Mouse (Mus musculus): ENCODE measurements around the gene Ankrd44. TPM values are rescaled to one million over a fixed set of nuclear protein-coding genes. Genes with fewer than 3 reads are reported as not detected.

Ankrd44 gene
- polyA plus RNA-seq, 1 experiment: 4.6 TPM

GRCm38 (mm10) chr1:54688441-54688840 is 237.7 kb downstream of the Ankrd44 start:
- TF ChIP-seq MYOG (IDR thresholded peaks at IDR 0.05; ENCODE audit: control insufficient read depth in 1 of 3, insufficient read depth in 1 of 3, insufficient read length in 2 of 3, low read depth in 2 of 3) (no peak), REST (IDR thresholded peaks at IDR 0.05; ENCODE audit: insufficient read depth, insufficient read length) (no peak), E2F4 (IDR thresholded peaks at IDR 0.05; ENCODE audit: insufficient read depth) (no peak), MYOD1 (IDR thresholded peaks at IDR 0.05; ENCODE audit: control insufficient read depth in 1 of 3, insufficient read length in 2 of 3, low read depth in 2 of 3) (no peak), POLR2AphosphoS2 (IDR thresholded peaks at IDR 0.05; ENCODE audit: insufficient read length, low read depth) (no peak), CEBPB (IDR thresholded peaks at IDR 0.05; ENCODE audit: insufficient read depth, poor library complexity, severe bottlenecking) (no peak), USF1 (IDR thresholded peaks at IDR 0.05; ENCODE audit: low read depth) (no peak), SRF (IDR thresholded peaks at IDR 0.05; ENCODE audit: control insufficient read depth, insufficient read length, low read depth) (no peak), TCF12 (IDR thresholded peaks at IDR 0.05; ENCODE audit: insufficient read depth, poor library complexity, severe bottlenecking) (no peak), POLR2A (IDR thresholded peaks at IDR 0.05; ENCODE audit: insufficient read length, low read depth) (no peak), MAX (IDR thresholded peaks at IDR 0.05; ENCODE audit: low read depth) (no peak)
- Histone ChIP-seq H3K36me3 (ENCODE audit: control insufficient read depth, insufficient read depth) (no peaks in the 10 kb centered on the region), H3K4me2 (ENCODE audit: low read depth) (no peak overlapping the region), H3K27me3 (ENCODE audit: control insufficient read depth, insufficient read depth, insufficient read length) (no peaks in the 10 kb centered on the region), H3ac (ENCODE audit: control insufficient read depth, insufficient read length) (no peak overlapping the region), H3K4me3 (no peak overlapping the region), H3K79me2 (ENCODE audit: control insufficient read depth, insufficient read depth) (no peaks in the 10 kb centered on the region)

- Histone ChIP-seq H3ac (ENCODE audit: control insufficient read depth, insufficient read length) (no peak overlapping the region), H3K79me2 (ENCODE audit: control insufficient read depth, insufficient read depth) (no peaks in the 10 kb centered on the region), H3K36me3 (ENCODE audit: control insufficient read depth, insufficient read depth) (no peaks in the 10 kb centered on the region), H3K4me2 (ENCODE audit: low read depth) (no peak overlapping the region), H3K4me3 (no peak overlapping the region), H3K27me3 (ENCODE audit: control insufficient read depth, insufficient read depth, insufficient read length) (no peaks in the 10 kb centered on the region)
- no peak for TF ChIP-seq POLR2A (IDR thresholded peaks at IDR 0.05; ENCODE audit: insufficient read length, low read depth)
- no peak for TF ChIP-seq MYOG (IDR thresholded peaks at IDR 0.05; ENCODE audit: control insufficient read depth in 1 of 3, insufficient read depth in 1 of 3, insufficient read length in 2 of 3, low read depth in 2 of 3)
- no peak for TF ChIP-seq TCF3 (IDR thresholded peaks at IDR 0.05; ENCODE audit: insufficient read length, low read depth)
- no peak for TF ChIP-seq MAX (IDR thresholded peaks at IDR 0.05; ENCODE audit: low read depth)
- no peak for TF ChIP-seq POLR2AphosphoS2 (IDR thresholded peaks at IDR 0.05; ENCODE audit: insufficient read length, low read depth)
- no peak for TF ChIP-seq USF1 (IDR thresholded peaks at IDR 0.05; ENCODE audit: low read depth)
- TF ChIP-seq CEBPB (IDR thresholded peaks at IDR 0.05; ENCODE audit: insufficient read depth, poor library complexity, severe bottlenecking): no peak
- TF ChIP-seq REST (IDR thresholded peaks at IDR 0.05; ENCODE audit: insufficient read depth, insufficient read length): no peak
- TF ChIP-seq TCF12 (IDR thresholded peaks at IDR 0.05; ENCODE audit: insufficient read depth, poor library complexity, severe bottlenecking): no peak
- TF ChIP-seq SRF (IDR thresholded peaks at IDR 0.05; ENCODE audit: control insufficient read depth, insufficient read length, low read depth): no peak
- TF ChIP-seq MYOD1 (IDR thresholded peaks at IDR 0.05; ENCODE audit: control insufficient read depth in 1 of 3, insufficient read length in 2 of 3, low read depth in 2 of 3): no peak
- no peak for TF ChIP-seq E2F4 (IDR thresholded peaks at IDR 0.05; ENCODE audit: insufficient read depth)
These were observed 241.9 kb downstream of the Ankrd44 start for GRCm38 (mm10) chr1:54684316-54684715.

DNA sequence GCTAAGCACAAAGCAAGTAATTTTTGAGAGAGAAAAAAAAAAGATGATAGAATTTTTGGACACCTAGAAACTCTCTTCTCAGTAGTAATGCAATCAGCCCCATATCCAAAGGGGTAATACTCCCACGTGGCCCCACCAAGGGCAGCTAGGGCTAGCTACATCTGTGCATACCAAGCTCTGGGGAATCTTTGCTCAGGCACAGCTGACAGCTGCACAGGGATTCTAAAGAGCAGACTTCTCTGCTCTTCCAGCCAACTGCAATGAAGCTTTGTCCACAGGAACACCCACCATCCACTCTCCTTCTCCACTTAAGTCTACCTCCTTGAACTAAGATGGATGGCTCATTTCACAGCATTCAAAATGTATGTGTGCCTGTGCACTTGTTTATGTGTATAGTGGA is 246.6 kb downstream of the Ankrd44 start:
- Histone ChIP-seq H3K4me3 (no peak overlapping the region), H3K36me3 (ENCODE audit: control insufficient read depth, insufficient read depth) (no peaks in the 10 kb centered on the region), H3K27me3 (ENCODE audit: control insufficient read depth, insufficient read depth, insufficient read length) (no peaks in the 10 kb centered on the region), H3K4me2 (ENCODE audit: low read depth) (no peak overlapping the region), H3K79me2 (ENCODE audit: control insufficient read depth, insufficient read depth) (no peaks in the 10 kb centered on the region), H3ac (ENCODE audit: control insufficient read depth, insufficient read length) (no peak overlapping the region)
- TF ChIP-seq CEBPB (IDR thresholded peaks at IDR 0.05; ENCODE audit: insufficient read depth, poor library complexity, severe bottlenecking) (no peak), MYOD1 (IDR thresholded peaks at IDR 0.05; ENCODE audit: control insufficient read depth in 1 of 3, insufficient read length in 2 of 3, low read depth in 2 of 3) (peak in 2 of 3 experiments; percentile 53 to 57), MYOG (IDR thresholded peaks at IDR 0.05; ENCODE audit: control insufficient read depth in 1 of 3, insufficient read depth in 1 of 3, insufficient read length in 2 of 3, low read depth in 2 of 3) (peak in 2 of 3 experiments; percentile 13 to 67), TCF12 (IDR thresholded peaks at IDR 0.05; ENCODE audit: insufficient read depth, poor library complexity, severe bottlenecking) (no peak), USF1 (IDR thresholded peaks at IDR 0.05; ENCODE audit: low read depth) (no peak)

- Histone ChIP-seq H3K27me3 (ENCODE audit: control insufficient read depth, insufficient read depth, insufficient read length) (no peaks in the 10 kb centered on the region), H3ac (ENCODE audit: control insufficient read depth, insufficient read length) (no peak overlapping the region), H3K4me2 (ENCODE audit: low read depth) (no peak overlapping the region), H3K79me2 (ENCODE audit: control insufficient read depth, insufficient read depth) (no peaks in the 10 kb centered on the region), H3K4me3 (no peak overlapping the region), H3K36me3 (ENCODE audit: control insufficient read depth, insufficient read depth) (no peaks in the 10 kb centered on the region)
- TF ChIP-seq REST (IDR thresholded peaks at IDR 0.05; ENCODE audit: insufficient read depth, insufficient read length) (no peak), POLR2AphosphoS2 (IDR thresholded peaks at IDR 0.05; ENCODE audit: insufficient read length, low read depth) (no peak), TCF3 (IDR thresholded peaks at IDR 0.05; ENCODE audit: insufficient read length, low read depth) (no peak), CEBPB (IDR thresholded peaks at IDR 0.05; ENCODE audit: insufficient read depth, poor library complexity, severe bottlenecking) (no peak), SRF (IDR thresholded peaks at IDR 0.05; ENCODE audit: control insufficient read depth, insufficient read length, low read depth) (no peak), USF1 (IDR thresholded peaks at IDR 0.05; ENCODE audit: low read depth) (no peak), MYOG (IDR thresholded peaks at IDR 0.05; ENCODE audit: control insufficient read depth in 1 of 3, insufficient read depth in 1 of 3, insufficient read length in 2 of 3, low read depth in 2 of 3) (no peak)
These were observed 248.2 kb downstream of the Ankrd44 start for GRCm38 (mm10) chr1:54678037-54678436.

DNA sequence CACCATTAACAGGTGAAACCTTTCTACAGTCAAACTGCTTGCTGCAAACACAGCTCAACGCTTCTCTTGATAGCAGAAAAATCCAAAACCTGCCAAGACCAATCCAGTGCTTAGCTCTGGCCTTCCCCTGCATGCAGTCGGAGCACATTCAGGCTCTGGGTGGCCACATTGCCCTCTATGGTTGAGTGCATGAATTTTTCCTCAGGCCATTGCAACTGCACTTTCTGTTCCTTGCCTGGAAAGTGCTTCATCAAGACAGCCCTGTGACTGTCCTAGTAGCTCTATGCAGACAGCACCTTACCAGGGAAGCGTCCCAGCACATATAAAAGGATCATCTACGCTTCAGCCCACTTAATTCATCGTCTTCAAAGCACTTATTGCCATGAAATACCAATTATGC is 250.7 kb downstream of the Ankrd44 start:
- Histone ChIP-seq H3K79me2 (ENCODE audit: control insufficient read depth, insufficient read depth) (no peaks in the 10 kb centered on the region), H3K36me3 (ENCODE audit: control insufficient read depth, insufficient read depth) (no peaks in the 10 kb centered on the region), H3K4me2 (ENCODE audit: low read depth) (no peak overlapping the region), H3K27me3 (ENCODE audit: control insufficient read depth, insufficient read depth, insufficient read length) (no peaks in the 10 kb centered on the region), H3ac (ENCODE audit: control insufficient read depth, insufficient read length) (no peak overlapping the region), H3K4me3 (no peak overlapping the region)
- TF ChIP-seq TCF12 (IDR thresholded peaks at IDR 0.05; ENCODE audit: insufficient read depth, poor library complexity, severe bottlenecking): no peak
- TF ChIP-seq TCF3 (IDR thresholded peaks at IDR 0.05; ENCODE audit: insufficient read length, low read depth): no peak
- TF ChIP-seq E2F4 (IDR thresholded peaks at IDR 0.05; ENCODE audit: insufficient read depth): no peak
- no peak for TF ChIP-seq MYOD1 (IDR thresholded peaks at IDR 0.05; ENCODE audit: control insufficient read depth in 1 of 3, insufficient read length in 2 of 3, low read depth in 2 of 3)
- TF ChIP-seq MAX (IDR thresholded peaks at IDR 0.05; ENCODE audit: low read depth): no peak
- no peak for TF ChIP-seq USF1 (IDR thresholded peaks at IDR 0.05; ENCODE audit: low read depth)
- TF ChIP-seq CEBPB (IDR thresholded peaks at IDR 0.05; ENCODE audit: insufficient read depth, poor library complexity, severe bottlenecking): no peak
- TF ChIP-seq SRF (IDR thresholded peaks at IDR 0.05; ENCODE audit: control insufficient read depth, insufficient read length, low read depth): no peak
- no peak for TF ChIP-seq MYOG (IDR thresholded peaks at IDR 0.05; ENCODE audit: control insufficient read depth in 1 of 3, insufficient read depth in 1 of 3, insufficient read length in 2 of 3, low read depth in 2 of 3)
- TF ChIP-seq POLR2AphosphoS2 (IDR thresholded peaks at IDR 0.05; ENCODE audit: insufficient read length, low read depth): no peak

Measured in myocyte (in vitro differentiated cells).